Mouse (Mus musculus) myocyte (in vitro differentiated cells): ENCODE results near the gene Gon4l.

Experiments
- CEBPB ChIP-seq: IDR thresholded peaks from 2 replicates; pipeline ENCODE4 v1.6.1; 2011; ENCODE audit warnings: mild to moderate bottlenecking, moderate library complexity; ENCODE audit not compliant: poor library complexity, insufficient read depth, severe bottlenecking
- E2F4 ChIP-seq: IDR thresholded peaks from one replicate; pipeline ENCODE4 v1.6.1; 2011; ENCODE audit warnings: mild to moderate bottlenecking, control low read depth, moderate library complexity; ENCODE audit not compliant: insufficient read depth
- MAX ChIP-seq: IDR thresholded peaks from one replicate; pipeline ENCODE4 v1.6.1; 2011; ENCODE audit warnings: low read depth, mild to moderate bottlenecking, control low read depth
- MYOD1 ChIP-seq, 3 experiments: IDR thresholded peaks; one replicate each; pipeline ENCODE4 v1.6.1; 2011; ENCODE audit warnings: control low read depth in 2 of 3, low read depth in 2 of 3, mild to moderate bottlenecking in 2 of 3, moderate library complexity in 1 of 3; ENCODE audit not compliant: insufficient read length in 2 of 3, control insufficient read depth in 1 of 3
- MYOG ChIP-seq, 3 experiments: IDR thresholded peaks; one replicate each; pipeline ENCODE4 v1.6.1; 2011; ENCODE audit warnings: control low read depth in 2 of 3, low read depth in 2 of 3, mild to moderate bottlenecking in 2 of 3; ENCODE audit not compliant: insufficient read length in 2 of 3, control insufficient read depth in 1 of 3, insufficient read depth in 1 of 3
- POLR2A ChIP-seq: IDR thresholded peaks from one replicate; pipeline ENCODE4 v1.6.1; 2011; ENCODE audit warnings: low read depth, mild to moderate bottlenecking, control low read depth, moderate library complexity; ENCODE audit not compliant: insufficient read length
- POLR2AphosphoS2 ChIP-seq: IDR thresholded peaks from one replicate; pipeline ENCODE4 v1.6.1; 2011; ENCODE audit warnings: low read depth, control low read depth; ENCODE audit not compliant: insufficient read length
- TCF12 ChIP-seq: IDR thresholded peaks from one replicate; pipeline ENCODE4 v1.6.1; 2011; ENCODE audit warnings: mild to moderate bottlenecking, control low read depth; ENCODE audit not compliant: poor library complexity, insufficient read depth, severe bottlenecking
- TCF3 ChIP-seq: IDR thresholded peaks from one replicate; pipeline ENCODE4 v1.6.1; 2011; ENCODE audit warnings: low read depth, control low read depth; ENCODE audit not compliant: insufficient read length
- USF1 ChIP-seq: IDR thresholded peaks from one replicate; pipeline ENCODE4 v1.6.1; 2011; ENCODE audit warnings: low read depth, mild to moderate bottlenecking, control low read depth, moderate library complexity

GRCm38 (mm10) chr3:88855837-88856236, 20.8 kb downstream of the Gon4l start:
- TF ChIP-seq TCF3 (no peak), POLR2AphosphoS2 (no peak), MAX (no peak), POLR2A (no peak), USF1 (no peak), CEBPB (no peak), E2F4 (no peak), MYOG (IDR thresholded peaks at IDR 0.05; ENCODE audit: control insufficient read depth in 1 of 3, insufficient read depth in 1 of 3, insufficient read length in 2 of 3, low read depth in 2 of 3) (no peak), MYOD1 (IDR thresholded peaks at IDR 0.05; ENCODE audit: control insufficient read depth in 1 of 3, insufficient read length in 2 of 3, low read depth in 2 of 3) (no peak), TCF12 (no peak)
